Mouse (Mus musculus) effector memory CD4-positive, alpha-beta T cell, adult 5 months (primary cell): ENCODE measurements around the gene Thumpd3. TPM values are rescaled to one million over a fixed set of nuclear protein-coding genes. Genes with fewer than 3 reads are reported as not detected.

Experiments
- polyA plus RNA-seq: library from polyadenylated mRNA; unstranded; fragments of 100-300 nt; shearing (Covaris generic); gene quantifications from one replicate; pipeline ENCODE4 v1.2.1, GENCODE M21; 2017

The Thumpd3 gene
- polyA plus RNA-seq, result 42.7 TPM

GRCm38 (mm10) chr6:113046041-113046975, at the start of gene Thumpd3:
Gene Thumpd3 (plus strand): TSS chr6:113046225.

GRCm38 (mm10) chr6:113076686-113077516, 30.9 kb downstream of the Thumpd3 start, which contains the start of gene Setd5:
Gene Setd5 (plus strand): TSS chr6:113077365.

Other genes starting within 250 kb of the Thumpd3 start
- gene Srgap3, start 99.0 kb upstream of the Thumpd3 start, polyA plus RNA-seq, result 0.11 TPM
- 54.1 TPM for gene Setd5, start 31.1 kb downstream of the Thumpd3 start, polyA plus RNA-seq
- gene Lhfpl4, start 149.2 kb downstream of the Thumpd3 start, polyA plus RNA-seq, result 0.62 TPM
- gene Mtmr14, start 191.6 kb downstream of the Thumpd3 start, polyA plus RNA-seq, result 50.4 TPM
- gene Cpne9, start 236.1 kb downstream of the Thumpd3 start, polyA plus RNA-seq, result not detected